Mouse (Mus musculus): ENCODE results near the gene Pik3c2b. TPM values are rescaled to one million over a fixed set of nuclear protein-coding genes. Genes with fewer than 3 reads are reported as not detected.

Gene Pik3c2b
- polyA plus RNA-seq, 1 experiment from 2014 or later: 3.2 TPM

DNA sequence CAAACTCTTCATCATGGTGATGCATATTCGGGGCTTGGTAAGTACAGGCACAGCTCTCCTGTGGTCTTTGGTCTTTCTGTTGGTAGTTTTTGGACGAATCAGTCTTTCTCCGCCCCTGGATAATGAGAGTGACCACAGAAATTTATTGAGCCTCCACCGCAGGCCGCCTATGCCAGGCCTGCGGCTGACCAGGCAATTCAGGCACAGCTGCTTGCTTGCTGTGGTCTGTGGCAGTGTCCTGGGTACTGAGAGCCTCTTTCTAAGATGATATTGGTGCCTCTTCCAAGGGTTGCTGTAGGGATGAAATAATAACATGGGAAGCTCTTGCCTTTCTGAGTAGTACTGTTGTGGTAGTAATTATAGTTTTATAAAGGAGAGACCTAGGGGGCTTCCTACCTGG lies 58.4 kb downstream of the Pik3c2b start:
- H3K27me3 ChIP-seq (ENCODE audit: insufficient read depth, low read length): no peaks in the 10 kb centered on the region
- no peak overlapping the region for H3K4me3 ChIP-seq (replicated peaks; ENCODE audit: low read depth, low read length)
- 88% methylated on average over 6 of the region's 6 CpGs for WGBS
- no peak overlapping the region for H3K9ac ChIP-seq (ENCODE audit: low read depth, low read length)
- no peaks in the 10 kb centered on the region for H3K9me3 ChIP-seq (replicated peaks; ENCODE audit: low read length)
- no peak overlapping the region for H3K4me2 ChIP-seq (ENCODE audit: low read length)
- H3K4me1 ChIP-seq (replicated peaks; ENCODE audit: insufficient read depth, low read length): no peaks in the 10 kb centered on the region
- no peak for DNase-seq (ENCODE audit: low spot score)
- no peak for TF ChIP-seq CTCF (IDR thresholded peaks at IDR 0.05; ENCODE audit: low read depth)
- peaks cover 6% of the 10 kb centered on the region; the same call in 1 of the 2 replicates for H3K36me3 ChIP-seq (ENCODE audit: insufficient read depth, low read length)
- H3K27ac ChIP-seq: no peak overlapping the region
- no peak for ATAC-seq (replicated peaks; ENCODE audit: low FRiP score, low read depth)

DNA sequence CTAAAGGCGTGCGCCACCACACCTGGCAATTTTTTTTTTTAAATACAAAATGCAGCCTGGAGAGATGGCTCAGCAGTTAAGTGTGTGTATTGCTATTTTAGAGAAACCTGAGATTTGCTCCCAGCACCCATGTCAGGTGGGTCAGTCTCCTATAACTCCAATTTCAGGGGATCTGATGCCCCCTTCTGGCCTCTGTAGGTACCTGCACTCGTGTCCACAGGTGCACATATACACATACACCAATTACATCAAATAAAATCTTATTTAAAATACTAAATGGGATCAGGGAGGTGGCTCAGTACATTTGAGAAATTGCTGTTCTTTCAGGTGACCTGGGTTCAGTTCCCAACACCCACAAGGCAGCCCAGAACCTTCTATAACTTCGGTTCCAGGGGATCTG lies 70.6 kb downstream of the Pik3c2b start:
- Histone ChIP-seq H3K36me3 (ENCODE audit: insufficient read depth, low read length) (no peaks in the 10 kb centered on the region), H3K9ac (ENCODE audit: low read depth, low read length) (no peak overlapping the region), H3K9me3 (replicated peaks; ENCODE audit: low read length) (no peaks in the 10 kb centered on the region), H3K4me1 (replicated peaks; ENCODE audit: insufficient read depth, low read length) (no peaks in the 10 kb centered on the region), H3K4me2 (ENCODE audit: low read length) (no peak overlapping the region), H3K4me3 (replicated peaks; ENCODE audit: low read depth, low read length) (no peak overlapping the region), H3K27ac (no peak overlapping the region), H3K27me3 (ENCODE audit: insufficient read depth, low read length) (no peaks in the 10 kb centered on the region)
- 88% methylated on average over 4 of the region's 4 CpGs for WGBS
- TF ChIP-seq CTCF (IDR thresholded peaks at IDR 0.05; ENCODE audit: low read depth): no peak
- DNase-seq (ENCODE audit: low spot score): no peak
- ATAC-seq (replicated peaks; ENCODE audit: low FRiP score, low read depth): no peak

DNA sequence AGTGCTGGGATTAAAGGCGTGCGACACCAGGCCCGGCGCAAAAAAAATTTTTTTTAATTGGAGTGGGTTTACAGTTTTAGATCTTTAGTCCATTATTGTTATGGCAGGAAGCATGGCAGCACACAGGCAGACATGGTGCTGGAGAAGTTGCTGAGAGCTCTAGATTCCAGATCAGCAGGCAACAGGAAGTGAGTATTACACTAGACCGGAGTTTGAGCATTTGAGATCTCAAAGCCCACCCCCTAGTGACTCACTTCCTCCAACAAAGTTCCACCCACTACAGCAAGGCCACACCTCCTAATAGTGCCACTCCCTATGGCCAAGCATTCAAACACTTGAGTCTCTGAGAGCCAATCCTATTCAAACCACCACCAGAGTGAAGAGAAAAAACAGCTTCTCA lies 72.7 kb downstream of the Pik3c2b start:
- no peak for ATAC-seq (replicated peaks; ENCODE audit: low FRiP score, low read depth)
- no peak for DNase-seq (ENCODE audit: low spot score)
- 89% methylated on average over 5 of the region's 5 CpGs for WGBS
- Histone ChIP-seq H3K27me3 (ENCODE audit: insufficient read depth, low read length) (no peaks in the 10 kb centered on the region), H3K9ac (ENCODE audit: low read depth, low read length) (no peak overlapping the region), H3K4me3 (replicated peaks; ENCODE audit: low read depth, low read length) (no peak overlapping the region), H3K4me1 (replicated peaks; ENCODE audit: insufficient read depth, low read length) (no peaks in the 10 kb centered on the region), H3K27ac (no peak overlapping the region), H3K4me2 (ENCODE audit: low read length) (no peak overlapping the region), H3K9me3 (replicated peaks; ENCODE audit: low read length) (no peaks in the 10 kb centered on the region), H3K36me3 (ENCODE audit: insufficient read depth, low read length) (no peaks in the 10 kb centered on the region)
- TF ChIP-seq CTCF (IDR thresholded peaks at IDR 0.05; ENCODE audit: low read depth): no peak

- Histone ChIP-seq H3K9me3 (replicated peaks; ENCODE audit: low read length) (no peaks in the 10 kb centered on the region), H3K4me3 (replicated peaks; ENCODE audit: low read depth, low read length) (no peak overlapping the region), H3K27me3 (ENCODE audit: insufficient read depth, low read length) (no peaks in the 10 kb centered on the region), H3K27ac (no peak overlapping the region), H3K9ac (ENCODE audit: low read depth, low read length) (no peak overlapping the region), H3K4me1 (replicated peaks; ENCODE audit: insufficient read depth, low read length) (no peaks in the 10 kb centered on the region), H3K4me2 (ENCODE audit: low read length) (no peak overlapping the region), H3K36me3 (ENCODE audit: insufficient read depth, low read length) (no peaks in the 10 kb centered on the region)
- TF ChIP-seq CTCF (IDR thresholded peaks at IDR 0.05; ENCODE audit: low read depth): no peak
- DNase-seq (ENCODE audit: low spot score): no peak
- ATAC-seq (replicated peaks; ENCODE audit: low FRiP score, low read depth): no peak
- WGBS: 78% methylated on average over 3 of the region's 3 CpGs
Measured at GRCm38 (mm10) chr1:133118844-133119243, 73.4 kb downstream of the Pik3c2b start.

- no peak for ATAC-seq (replicated peaks; ENCODE audit: low FRiP score, low read depth)
- Histone ChIP-seq H3K36me3 (ENCODE audit: insufficient read depth, low read length) (no peaks in the 10 kb centered on the region), H3K9me3 (replicated peaks; ENCODE audit: low read length) (no peaks in the 10 kb centered on the region), H3K4me1 (replicated peaks; ENCODE audit: insufficient read depth, low read length) (no peaks in the 10 kb centered on the region), H3K27me3 (ENCODE audit: insufficient read depth, low read length) (no peaks in the 10 kb centered on the region), H3K27ac (no peak overlapping the region), H3K4me3 (replicated peaks; ENCODE audit: low read depth, low read length) (no peak overlapping the region), H3K9ac (ENCODE audit: low read depth, low read length) (no peak overlapping the region), H3K4me2 (ENCODE audit: low read length) (no peak overlapping the region)
- TF ChIP-seq CTCF (IDR thresholded peaks at IDR 0.05; ENCODE audit: low read depth): 0 out of 2 replicates have a peak, but pooled peaks have one; percentile 5
- DNase-seq (ENCODE audit: low spot score): peak; percentile 57
- WGBS: 32% methylated on average over 7 of the region's 7 CpGs
Measured at GRCm38 (mm10) chr1:133119931-133120712, 74.7 kb downstream of the Pik3c2b start.

GRCm38 (mm10) chr1:133121246-133121645 lies 75.8 kb downstream of the Pik3c2b start:
- DNase-seq (ENCODE audit: low spot score) (no peak), ATAC-seq (replicated peaks; ENCODE audit: low FRiP score, low read depth) (no peak)
- Histone ChIP-seq H3K36me3 (ENCODE audit: insufficient read depth, low read length) (no peaks in the 10 kb centered on the region), H3K4me2 (ENCODE audit: low read length) (no peak overlapping the region), H3K4me3 (replicated peaks; ENCODE audit: low read depth, low read length) (no peak overlapping the region), H3K9ac (ENCODE audit: low read depth, low read length) (no peak overlapping the region), H3K9me3 (replicated peaks; ENCODE audit: low read length) (no peaks in the 10 kb centered on the region), H3K4me1 (replicated peaks; ENCODE audit: insufficient read depth, low read length) (no peaks in the 10 kb centered on the region), H3K27me3 (ENCODE audit: insufficient read depth, low read length) (no peaks in the 10 kb centered on the region), H3K27ac (no peak overlapping the region)
- no peak for TF ChIP-seq CTCF (IDR thresholded peaks at IDR 0.05; ENCODE audit: low read depth)
- 63% methylated on average over 6 of the region's 6 CpGs for WGBS
